Mouse (Mus musculus): ENCODE measurements around the gene Ehd2. TPM values are rescaled to one million over a fixed set of nuclear protein-coding genes. Genes with fewer than 3 reads are reported as not detected.

Ehd2 gene
- total RNA-seq, 4 experiments from 2014 or later, result 23.3 to 100.0 (median 41.1) TPM

DNA sequence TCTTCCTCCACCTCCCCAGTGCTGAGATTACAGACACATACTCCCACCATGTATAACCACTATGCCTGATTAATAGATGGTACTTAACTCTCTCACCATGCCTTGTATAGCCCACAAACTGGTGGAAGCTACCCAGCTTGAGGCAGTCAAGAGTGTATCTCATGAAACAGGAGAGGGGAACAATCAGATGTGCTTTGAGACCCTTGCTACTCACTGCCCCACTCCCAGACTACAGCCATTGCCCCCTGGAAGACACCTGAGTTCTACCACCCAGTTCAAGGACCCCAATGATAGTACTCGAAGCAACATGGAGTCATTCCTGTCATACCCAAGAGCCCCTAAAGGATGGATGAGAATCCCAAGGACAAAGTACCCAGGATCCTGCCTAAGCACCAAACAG lies 60.8 kb downstream of the Ehd2 start:
- no peak for DNase-seq

DNA sequence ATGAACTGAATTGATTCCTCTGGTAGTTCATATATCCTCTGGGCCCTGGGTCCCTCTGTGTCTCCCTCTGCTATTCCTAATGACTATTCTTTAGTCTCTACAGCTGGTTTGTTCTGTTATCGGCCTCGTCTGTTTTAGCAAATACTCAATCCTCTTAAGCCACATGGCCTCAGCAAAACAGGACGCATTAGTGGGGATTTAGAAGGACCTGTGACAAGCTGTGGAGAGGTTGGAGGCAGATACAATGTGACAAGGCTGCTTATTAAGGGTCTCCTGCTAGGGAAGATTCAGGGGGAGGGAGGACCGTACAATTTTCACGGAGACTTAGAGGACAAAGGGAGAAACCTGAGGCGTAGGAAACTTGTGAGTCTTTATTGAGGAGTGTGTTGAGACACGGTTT lies 61.5 kb downstream of the Ehd2 start:
- no peak for DNase-seq

DNA sequence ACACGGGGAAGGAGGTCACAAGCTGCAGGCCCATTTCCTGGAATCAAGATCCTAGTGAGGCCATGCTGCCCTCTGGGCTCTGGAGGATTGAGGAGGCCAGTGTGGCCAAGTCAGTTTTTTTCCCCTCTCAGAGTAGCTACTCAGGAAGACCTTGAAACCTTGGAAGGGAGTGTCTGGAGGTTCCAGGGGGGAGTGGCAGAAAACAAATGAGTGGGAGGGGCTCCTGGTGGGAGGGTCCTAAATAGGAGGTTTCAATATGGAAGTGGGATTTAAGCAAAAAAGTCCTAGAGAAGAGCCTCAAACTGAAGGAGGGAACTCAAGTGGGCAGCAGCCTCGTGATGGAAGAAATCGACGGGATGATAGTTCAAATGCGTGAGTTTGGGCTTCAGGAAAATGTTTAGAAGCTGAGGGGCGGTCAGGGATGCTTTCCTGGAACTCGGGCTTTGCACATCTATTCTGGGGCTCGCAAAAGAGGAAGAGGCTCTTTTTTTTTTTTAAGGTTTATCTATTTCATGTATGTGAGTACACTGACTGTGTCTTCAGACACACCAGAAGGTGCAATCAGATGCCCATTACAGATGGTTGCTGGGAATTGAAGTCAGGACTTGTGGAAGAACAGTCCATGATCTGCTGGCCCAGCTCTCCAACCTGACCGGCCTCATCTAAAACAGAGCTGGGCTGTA lies 65.9 kb downstream of the Ehd2 start:
- no peak for DNase-seq

Other genes with a start within 250 kb of the Ehd2 start
- gene Obox5, start 217.4 kb downstream of the Ehd2 start, total RNA-seq (2022), result not detected
- not detected for gene Obox6, start 127.9 kb downstream of the Ehd2 start, total RNA-seq (2022)
- not detected for gene Crx, start 87.6 kb downstream of the Ehd2 start, total RNA-seq (2022)
- gene Crxos, start 85.0 kb downstream of the Ehd2 start, total RNA-seq (2022), result not detected
- gene Selenow, start 45.2 kb downstream of the Ehd2 start, total RNA-seq (2022), result 100 to 1,000 TPM; 169 to 222 (median 210) TPM
- 100 to 1,000 TPM; 175 to 199 (median 191) TPM for gene Nop53, start 21.5 kb downstream of the Ehd2 start, total RNA-seq (2022)
- 10 to 100 TPM in 3 of 4 experiments, 1 to 10 TPM in 1; 7.2 to 16.9 (median 10.6) TPM for gene Bicra, start 80.4 kb upstream of the Ehd2 start, total RNA-seq (2022)
- gene Zfp541, start 94.2 kb upstream of the Ehd2 start, total RNA-seq (2022), result under 1 TPM in 3 of 4 experiments, not detected in 1; 0.10 to 0.28 (median 0.12) TPM
- 100 to 1,000 TPM; 175 to 194 (median 175) TPM for gene Napa, start 130.9 kb upstream of the Ehd2 start, total RNA-seq (2022)
- gene Kptn, start 152.3 kb upstream of the Ehd2 start, total RNA-seq (2022), result 10 to 100 TPM; 19.6 to 35.1 (median 30.2) TPM
- gene Slc8a2, start 162.3 kb upstream of the Ehd2 start, total RNA-seq (2022), result 1 to 10 TPM; 2.8 to 5.5 (median 4.1) TPM
- 10 to 100 TPM; 11.5 to 27.5 (median 19.7) TPM for gene Meis3, start 207.5 kb upstream of the Ehd2 start, total RNA-seq (2022)

Data from adrenal gland, adult 8-10 months (tissue).